ENCODE assay signal across 12 mouse cellular contexts in the genomic region with DNA sequence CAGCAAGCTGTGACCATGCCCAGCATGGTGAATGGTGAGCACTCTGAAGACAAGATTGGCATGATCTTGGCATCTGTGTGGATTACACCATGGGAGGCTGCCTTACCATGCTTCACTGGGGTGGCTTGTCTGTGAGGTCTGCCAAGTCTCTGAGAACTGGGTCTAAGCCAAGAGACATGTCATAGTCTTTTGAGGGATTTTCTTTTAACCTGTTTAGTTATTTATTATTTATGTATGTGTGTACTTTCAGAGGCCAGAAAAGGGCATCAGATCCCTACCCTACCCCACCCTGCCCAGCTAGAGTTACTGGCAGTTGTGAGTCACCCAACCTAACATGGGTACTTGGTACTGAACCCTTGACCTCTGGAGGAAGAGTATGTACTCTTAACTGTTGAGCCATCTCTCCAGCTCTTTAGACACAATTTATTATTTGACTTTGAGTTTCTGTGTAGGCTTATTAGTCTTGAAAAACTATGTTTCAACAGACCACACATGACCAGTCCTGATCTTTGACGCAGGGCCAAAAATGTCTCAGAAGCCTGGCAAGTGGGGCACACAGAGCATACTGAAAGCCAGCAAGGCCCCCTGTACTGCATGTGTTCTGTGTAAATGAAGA. TPM values are rescaled to one million over a fixed set of nuclear protein-coding genes. Genes with fewer than 3 reads are reported as not detected.
A peak's percentile ranks its signal among the peaks of the same experiment; 100 is the strongest.
DNase-seq lines count a peak whose midpoint lies in the region; ATAC-seq and TF ChIP-seq lines count a peak whose summit lies in the region.
"Had no signal": no experiment of that assay in that cellular context is flagged by ENCODE, and none has a peak within 500 bp of the region (broad histone marks: within the 10 kb centered on the region; RNA-seq: fewer than 3 reads in every experiment).

No protein-coding gene starts in this region.

- H3K4me3 ChIP-seq in gastrocnemius, adult 2 months = no peak overlapping the region
- no peak overlapping the region for H3K4me3 ChIP-seq in lung, postnatal 0 days (ENCODE audit: low read depth, low read length)
- H3K4me3 ChIP-seq: neural tube, embryonic 13.5 days had no signal

- intact Hi-C loops in gastrocnemius, adult 2 months (cut with DNase I) = no loop called here

- peak overlapping the region; percentile 94 for H3K27ac ChIP-seq in gastrocnemius, adult 2 months
- no peak overlapping the region for H3K27ac ChIP-seq in lung, postnatal 0 days (ENCODE audit: low read length)
- H3K27ac ChIP-seq: neural tube, embryonic 13.5 days had no signal

- WGBS in lung, postnatal 0 days = 64% methylated on average over 1 of the region's 1 CpGs

- H3K9ac ChIP-seq in lung, postnatal 0 days (replicated peaks; ENCODE audit: low read depth) = no peak overlapping the region

- DNase-seq in gastrocnemius, adult 2 months = peak; percentile 68
- DNase-seq in gastrocnemius, postnatal 10 days = no peak
- peak; percentile 64 for DNase-seq in lung, postnatal 0 days (ENCODE audit: low spot score)
- DNase-seq in lung, postnatal 10 days = no peak
- peak; percentile 43 for DNase-seq in cerebellum, adult 8-10 months
- peak; percentile 41 to 42 for DNase-seq in kidney, postnatal 36 days
- no peak for DNase-seq in neural tube, embryonic 10.5 days (ENCODE audit: extremely low spot score, low spot score)
- DNase-seq: heart, postnatal 14 days; thymus, adult 18-20 months had no signal

- no peak for TF ChIP-seq CTCF in gastrocnemius, adult 2 months (IDR thresholded peaks at IDR 0.05)
- no peak for TF ChIP-seq CTCF in lung, postnatal 0 days (IDR thresholded peaks at IDR 0.05)

- no peak overlapping the region for H3K4me2 ChIP-seq in lung, postnatal 0 days (replicated peaks; ENCODE audit: low read depth, low read length)
- H3K4me2 ChIP-seq: liver, embryonic 11.5 days; neural tube, embryonic 13.5 days had no signal

- no peaks in the 10 kb centered on the region for H3K27me3 ChIP-seq in lung, postnatal 0 days (replicated peaks; ENCODE audit: insufficient read depth, low read length)
- H3K27me3 ChIP-seq: neural tube, embryonic 13.5 days had no signal

- peak; percentile 53; the same call in 1 of the 2 replicates for TF ChIP-seq EP300 in lung, postnatal 0 days (IDR thresholded peaks at IDR 0.05)

- H3K4me1 ChIP-seq in lung, postnatal 0 days (ENCODE audit: insufficient read depth, low read depth, low read length) = no peaks in the 10 kb centered on the region
- H3K4me1 ChIP-seq: neural tube, embryonic 13.5 days had no signal

- no peaks in the 10 kb centered on the region for H3K36me3 ChIP-seq in lung, postnatal 0 days (ENCODE audit: insufficient read depth, low read length)
- H3K36me3 ChIP-seq: neural tube, embryonic 13.5 days had no signal

- ATAC-seq in lung, postnatal 0 days = peak; percentile 71
- ATAC-seq in frontal cortex, adult (ENCODE audit: low TSS enrichment) = no peak

- no peaks in the 10 kb centered on the region for H3K9me3 ChIP-seq in lung, postnatal 0 days (ENCODE audit: low read length)

RNA-seq across cellular contexts. Expression of gene Tbc1d1, which starts 40.3 kb away (rescaled TPM):
- 10 to 100 TPM; 46.4 to 46.9 TPM for total RNA-seq in gastrocnemius, adult 2 months (2021)
- total RNA-seq in gastrocnemius, postnatal 10 days (2021) = 10 to 100 TPM; 35.5 to 36.8 TPM
- 15.3 and 18.0 TPM in 2 replicates for polyA plus RNA-seq in lung, postnatal 0 days (2015; fragmentation: Nextera tagmentation; extraction: Ambion mirVana)

Comparison
In these comparisons a context has a peak if more than half of its experiments do, and no peak if none do; other contexts are left out.
1. DNase-seq: peak in gastrocnemius, adult 2 months (single experiment), lung, postnatal 0 days (single experiment), cerebellum, adult 8-10 months (single experiment) and kidney, postnatal 36 days (2 of 2); none in gastrocnemius, postnatal 10 days (single experiment), lung, postnatal 10 days (single experiment) and neural tube, embryonic 10.5 days (single experiment).